Comparison of ENCODE assay signal across 8 mouse cellular contexts in genomic region chr14:30354127-30354463, GRCm38 (mm10).
DNase-seq lines count a peak whose midpoint lies in the region; ATAC-seq lines count a peak whose summit lies in the region.

No protein-coding gene starts in this region.

- 11% methylated on average over 8 of the region's 8 CpGs for WGBS in heart, embryonic 16.5 days
- WGBS in hindbrain, embryonic 13.5 days: 5% methylated on average over 8 of the region's 8 CpGs
- 1% methylated on average over 8 of the region's 8 CpGs for WGBS in midbrain, embryonic 15.5 days

- H3K9me3 ChIP-seq in heart, embryonic 16.5 days (replicated peaks; ENCODE audit: control insufficient read depth, low read length): no peaks in the 10 kb centered on the region
- no peaks in the 10 kb centered on the region for H3K9me3 ChIP-seq in hindbrain, embryonic 13.5 days
- H3K9me3 ChIP-seq in midbrain, embryonic 15.5 days: no peaks in the 10 kb centered on the region

- no peak for ATAC-seq in heart, embryonic 16.5 days (replicated peaks; ENCODE audit: extremely low read depth, insufficient read depth, low FRiP score)
- no peak; the same call in 1 of the 2 replicates for ATAC-seq in hindbrain, embryonic 13.5 days (ENCODE audit: low FRiP score)
- ATAC-seq in midbrain, embryonic 15.5 days (replicated peaks): peak; percentile 46

- no peak overlapping the region for H3K27ac ChIP-seq in heart, embryonic 16.5 days (ENCODE audit: low read length)
- H3K27ac ChIP-seq in brown adipose tissue, adult 24 weeks (replicated peaks; ENCODE audit: low read depth, low read length): no peak overlapping the region
- peak overlapping the region; percentile 87 for H3K27ac ChIP-seq in hindbrain, embryonic 13.5 days
- peak overlapping the region; percentile 82 for H3K27ac ChIP-seq in midbrain, embryonic 15.5 days

- peaks cover 14% of the 10 kb centered on the region; the same call in 1 of the 2 replicates for H3K27me3 ChIP-seq in heart, embryonic 16.5 days (ENCODE audit: control insufficient read depth, insufficient read depth, low read length)
- peaks cover 13% of the 10 kb centered on the region for H3K27me3 ChIP-seq in hindbrain, embryonic 13.5 days
- no peaks in the 10 kb centered on the region for H3K27me3 ChIP-seq in midbrain, embryonic 15.5 days (replicated peaks)

- no peak for DNase-seq in heart, adult 11 months
- DNase-seq in left cerebral cortex, adult 8-10 months (ENCODE audit: low spot score in 2 of 2): no peak
- no peak for DNase-seq in gastrocnemius, postnatal 10 days
- DNase-seq in thymus, postnatal 36 days: no peak

- H3K4me3 ChIP-seq in heart, embryonic 16.5 days (ENCODE audit: low read length): peak overlapping the region; percentile 74
- peak overlapping the region; percentile 40; the same call in 1 of the 2 replicates for H3K4me3 ChIP-seq in brown adipose tissue, adult 24 weeks (ENCODE audit: insufficient read depth, low read depth, low read length)
- H3K4me3 ChIP-seq in hindbrain, embryonic 13.5 days: peak overlapping the region; percentile 63
- H3K4me3 ChIP-seq in midbrain, embryonic 15.5 days: peak overlapping the region; percentile 61

- H3K4me1 ChIP-seq in heart, embryonic 16.5 days (ENCODE audit: control insufficient read depth, insufficient read depth, low read length): peaks cover 12% of the 10 kb centered on the region
- no peaks in the 10 kb centered on the region for H3K4me1 ChIP-seq in brown adipose tissue, adult 24 weeks (ENCODE audit: control insufficient read depth, insufficient read depth, insufficient read length, low read length)
- H3K4me1 ChIP-seq in hindbrain, embryonic 13.5 days (replicated peaks): peaks cover 32% of the 10 kb centered on the region
- H3K4me1 ChIP-seq in midbrain, embryonic 15.5 days: peaks cover 29% of the 10 kb centered on the region

- peak overlapping the region; percentile 85; the same call in 1 of the 2 replicates for H3K9ac ChIP-seq in heart, embryonic 16.5 days (ENCODE audit: low read length)
- peak overlapping the region; percentile 81 for H3K9ac ChIP-seq in hindbrain, embryonic 13.5 days
- peak overlapping the region; percentile 58 for H3K9ac ChIP-seq in midbrain, embryonic 15.5 days

- H3K4me2 ChIP-seq in heart, embryonic 16.5 days (ENCODE audit: low read depth, low read length): peak overlapping the region; percentile 94
- H3K4me2 ChIP-seq in hindbrain, embryonic 13.5 days: peak overlapping the region; percentile 77
- peak overlapping the region; percentile 82 for H3K4me2 ChIP-seq in midbrain, embryonic 15.5 days

- no peaks in the 10 kb centered on the region for H3K36me3 ChIP-seq in heart, embryonic 16.5 days (ENCODE audit: control insufficient read depth, insufficient read depth)
- no peaks in the 10 kb centered on the region for H3K36me3 ChIP-seq in hindbrain, embryonic 13.5 days
- H3K36me3 ChIP-seq in midbrain, embryonic 15.5 days (replicated peaks): no peaks in the 10 kb centered on the region

Comparison
In these comparisons a context has a peak if more than half of its experiments do, and no peak if none do; other contexts are left out.
1. H3K27ac ChIP-seq: peak in hindbrain, embryonic 13.5 days (single experiment) and midbrain, embryonic 15.5 days (single experiment); none in heart, embryonic 16.5 days (single experiment) and brown adipose tissue, adult 24 weeks (single experiment).
2. Peak in every context shown above with its lines, with median percentiles within 50 percentile points of each other: H3K4me2 ChIP-seq, H3K4me3 ChIP-seq and H3K9ac ChIP-seq.